Comparison of ENCODE assay signal across 10 mouse cellular contexts in genomic region chr2:156844715-156845114, GRCm38 (mm10). TPM values are rescaled to one million over a fixed set of nuclear protein-coding genes. Genes with fewer than 3 reads are reported as not detected.
DNase-seq lines count a peak whose midpoint lies in the region; ATAC-seq lines count a peak whose summit lies in the region.
"Had no signal": no experiment of that assay in that cellular context is flagged by ENCODE, and none has a peak within 500 bp of the region (broad histone marks: within the 10 kb centered on the region; RNA-seq: fewer than 3 reads in every experiment).

No protein-coding gene starts in this region.

- H3K36me3 ChIP-seq in hindbrain, embryonic 10.5 days, result peaks cover 62% of the 10 kb centered on the region
- no peaks in the 10 kb centered on the region for H3K36me3 ChIP-seq in hindbrain, embryonic 16.5 days (ENCODE audit: control insufficient read depth, insufficient read depth, low read length)
- peaks cover 58% of the 10 kb centered on the region for H3K36me3 ChIP-seq in limb, embryonic 12.5 days
- H3K36me3 ChIP-seq in liver, embryonic 12.5 days, result peaks cover 58% of the 10 kb centered on the region

- no peaks in the 10 kb centered on the region for H3K27me3 ChIP-seq in hindbrain, embryonic 10.5 days (ENCODE audit: insufficient read depth, poor library complexity, severe bottlenecking)
- peaks cover 18% of the 10 kb centered on the region for H3K27me3 ChIP-seq in hindbrain, embryonic 16.5 days (replicated peaks; ENCODE audit: control insufficient read depth, insufficient read depth, low read length)
- no peaks in the 10 kb centered on the region for H3K27me3 ChIP-seq in limb, embryonic 12.5 days
- H3K27me3 ChIP-seq in liver, embryonic 12.5 days (replicated peaks), result no peaks in the 10 kb centered on the region

- no peak for ATAC-seq in hindbrain, embryonic 16.5 days
- ATAC-seq in limb, embryonic 12.5 days (ENCODE audit: insufficient number of reproducible peaks, insufficient read depth, low FRiP score, low TSS enrichment, low read depth), result no peak
- no peak for ATAC-seq in liver, embryonic 12.5 days

- peaks cover 51% of the 10 kb centered on the region for H3K4me1 ChIP-seq in hindbrain, embryonic 10.5 days (replicated peaks)
- peaks cover 32% of the 10 kb centered on the region for H3K4me1 ChIP-seq in hindbrain, embryonic 16.5 days (ENCODE audit: control insufficient read depth, insufficient read depth, low read depth, low read length)
- peaks cover 60% of the 10 kb centered on the region for H3K4me1 ChIP-seq in limb, embryonic 12.5 days (replicated peaks)
- peaks cover 60% of the 10 kb centered on the region for H3K4me1 ChIP-seq in liver, embryonic 12.5 days

- no peak overlapping the region for H3K9ac ChIP-seq in hindbrain, embryonic 16.5 days (ENCODE audit: low read depth, low read length)
- H3K9ac ChIP-seq in limb, embryonic 12.5 days (replicated peaks), result peak overlapping the region; percentile 31; the same call in 1 of the 2 replicates
- no peak overlapping the region for H3K9ac ChIP-seq in liver, embryonic 12.5 days

- no peak overlapping the region for H3K4me2 ChIP-seq in hindbrain, embryonic 16.5 days (ENCODE audit: low read length)
- peak overlapping the region; percentile 21 for H3K4me2 ChIP-seq in limb, embryonic 12.5 days
- no peak overlapping the region for H3K4me2 ChIP-seq in liver, embryonic 12.5 days

- no peaks in the 10 kb centered on the region for H3K9me3 ChIP-seq in hindbrain, embryonic 10.5 days
- H3K9me3 ChIP-seq in hindbrain, embryonic 16.5 days (ENCODE audit: control insufficient read depth, low read length), result no peaks in the 10 kb centered on the region
- no peaks in the 10 kb centered on the region for H3K9me3 ChIP-seq in limb, embryonic 12.5 days
- no peaks in the 10 kb centered on the region for H3K9me3 ChIP-seq in liver, embryonic 12.5 days (replicated peaks)

- WGBS in hindbrain, embryonic 10.5 days, result 46% methylated on average over 10 of the region's 10 CpGs
- WGBS in hindbrain, embryonic 16.5 days, result 36% methylated on average over 10 of the region's 10 CpGs
- WGBS in limb, embryonic 12.5 days, result 56% methylated on average over 10 of the region's 10 CpGs
- WGBS in liver, embryonic 12.5 days (ENCODE audit: insufficient replicate concordance), result 78% methylated on average over 10 of the region's 10 CpGs

- H3K27ac ChIP-seq in hindbrain, embryonic 10.5 days, result peak overlapping the region; percentile 68
- no peak overlapping the region for H3K27ac ChIP-seq in hindbrain, embryonic 16.5 days (ENCODE audit: low read depth, low read length)
- peak overlapping the region; percentile 68 for H3K27ac ChIP-seq in limb, embryonic 12.5 days
- H3K27ac ChIP-seq in liver, embryonic 12.5 days, result no peak overlapping the region

- H3K4me3 ChIP-seq in hindbrain, embryonic 10.5 days, result peak overlapping the region; percentile 16
- no peak overlapping the region for H3K4me3 ChIP-seq in hindbrain, embryonic 16.5 days (ENCODE audit: low read length)
- H3K4me3 ChIP-seq in limb, embryonic 12.5 days (replicated peaks), result no peak overlapping the region
- no peak overlapping the region for H3K4me3 ChIP-seq in liver, embryonic 12.5 days

- DNase-seq in hindbrain, embryonic 10.5 days (ENCODE audit: low spot score), result peak; percentile 21
- DNase-seq in urinary bladder, postnatal 14 days (ENCODE audit: low spot score), result peak; percentile 44
- no peak for DNase-seq in urinary bladder, adult 18-20 months (ENCODE audit: low spot score in 2 of 2)
- DNase-seq in cerebellum, postnatal 14 days, result no peak
- no peak for DNase-seq in cerebellum, adult 9-10 months
- DNase-seq: gastrocnemius, postnatal 36 days; heart, postnatal 4 days had no signal

RNA-seq across cellular contexts. Expression of gene Tgif2, which starts 4.9 kb away (rescaled TPM):
- 88.4 and 90.3 TPM in 2 replicates for polyA plus RNA-seq in hindbrain, embryonic 10.5 days (2016; fragmentation: Nextera tagmentation; extraction: Ambion mirVana)
- 16.0 and 20.4 TPM in 2 replicates for polyA plus RNA-seq in hindbrain, embryonic 16.5 days (2015; fragmentation: Nextera tagmentation; extraction: Ambion mirVana)
- polyA plus RNA-seq in limb, embryonic 12.5 days (2016; fragmentation: Nextera tagmentation; extraction: Ambion mirVana), result 83.6 and 89.8 TPM in 2 replicates
- polyA plus RNA-seq in liver, embryonic 12.5 days (2016; fragmentation: Nextera tagmentation; extraction: Ambion mirVana), result 15.4 and 16.2 TPM in 2 replicates

RNA-seq across cellular contexts. Expression of gene 4930518I15Rik, which starts 13.0 kb away (rescaled TPM):
- polyA plus RNA-seq in hindbrain, embryonic 10.5 days (2016; fragmentation: Nextera tagmentation; extraction: Ambion mirVana), result 8.1 and 9.4 TPM in 2 replicates
- polyA plus RNA-seq in hindbrain, embryonic 16.5 days (2015; fragmentation: Nextera tagmentation; extraction: Ambion mirVana), result 6.9 and 8.1 TPM in 2 replicates
- polyA plus RNA-seq in limb, embryonic 12.5 days (2016; fragmentation: Nextera tagmentation; extraction: Ambion mirVana), result 11.1 and 12.5 TPM in 2 replicates
- 2.5 and 2.7 TPM in 2 replicates for polyA plus RNA-seq in liver, embryonic 12.5 days (2016; fragmentation: Nextera tagmentation; extraction: Ambion mirVana)

RNA-seq across cellular contexts. Expression of gene Rab5if, which starts 18.2 kb away (rescaled TPM):
- 184 and 188 TPM in 2 replicates for polyA plus RNA-seq in hindbrain, embryonic 10.5 days (2016; fragmentation: Nextera tagmentation; extraction: Ambion mirVana)
- polyA plus RNA-seq in hindbrain, embryonic 16.5 days (2015; fragmentation: Nextera tagmentation; extraction: Ambion mirVana), result 138 and 151 TPM in 2 replicates
- polyA plus RNA-seq in limb, embryonic 12.5 days (2016; fragmentation: Nextera tagmentation; extraction: Ambion mirVana), result 177 and 190 TPM in 2 replicates
- polyA plus RNA-seq in liver, embryonic 12.5 days (2016; fragmentation: Nextera tagmentation; extraction: Ambion mirVana), result 250 and 266 TPM in 2 replicates

RNA-seq across cellular contexts. Expression of gene Sla2, which starts 42.3 kb away (rescaled TPM):
- 0.37 and 0.90 TPM in 2 replicates for polyA plus RNA-seq in hindbrain, embryonic 10.5 days (2016; fragmentation: Nextera tagmentation; extraction: Ambion mirVana)
- polyA plus RNA-seq in hindbrain, embryonic 16.5 days (2015; fragmentation: Nextera tagmentation; extraction: Ambion mirVana), result 0.21 and 0.25 TPM in 2 replicates
- 0.58 and 0.76 TPM in 2 replicates for polyA plus RNA-seq in limb, embryonic 12.5 days (2016; fragmentation: Nextera tagmentation; extraction: Ambion mirVana)
- polyA plus RNA-seq in liver, embryonic 12.5 days (2016; fragmentation: Nextera tagmentation; extraction: Ambion mirVana), result 6.2 and 7.1 TPM in 2 replicates

Comparison
In these comparisons a context has a peak if more than half of its experiments do, and no peak if none do; other contexts are left out.
1. DNase-seq: peak in hindbrain, embryonic 10.5 days (single experiment) and urinary bladder, postnatal 14 days (single experiment); none in urinary bladder, adult 18-20 months (0 of 2), cerebellum, postnatal 14 days (0 of 2) and cerebellum, adult 9-10 months (single experiment).
2. H3K27ac ChIP-seq: peak in hindbrain, embryonic 10.5 days (single experiment) and limb, embryonic 12.5 days (single experiment); none in hindbrain, embryonic 16.5 days (single experiment) and liver, embryonic 12.5 days (single experiment).